Mouse (Mus musculus): ENCODE measurements at regions not wholly inside any gene's neighbourhood (a gene's known extent, or its start where the extent isn't known, plus 50 kb on each side); places are given as distances from the start of the nearest gene placed in this dataset.

GRCm38 (mm10) chr13:84399345-84400170 is 177.5 kb downstream of the Tmem161b start:
- DNase-seq (ENCODE audit: low read depth), result no peak

GRCm38 (mm10) chr13:84401006-84401405 is 178.9 kb downstream of the Tmem161b start:
- no peak for DNase-seq (ENCODE audit: low read depth)

- DNase-seq (ENCODE audit: low read depth), result no peak
Measured at GRCm38 (mm10) chr13:84404566-84405194, 182.6 kb downstream of the Tmem161b start.

- no peak for DNase-seq (ENCODE audit: low read depth)
Measured at GRCm38 (mm10) chr13:84434444-84434843, 212.3 kb downstream of the Tmem161b start.

GRCm38 (mm10) chr13:84437586-84438443 is 215.7 kb downstream of the Tmem161b start:
- DNase-seq (ENCODE audit: low read depth), result no peak

- DNase-seq (ENCODE audit: low read depth), result no peak
Measured at GRCm38 (mm10) chr13:84438444-84438766, 216.3 kb downstream of the Tmem161b start.

GRCm38 (mm10) chr13:84448514-84448913 is 226.4 kb downstream of the Tmem161b start:
- DNase-seq (ENCODE audit: low read depth), result no peak

- DNase-seq (ENCODE audit: low read depth), result peak; percentile 1
Measured at GRCm38 (mm10) chr13:84449001-84449551, 227.0 kb downstream of the Tmem161b start.
